Mouse (Mus musculus) hindbrain, embryonic 12.5 days (tissue): ENCODE data around the gene Ube3a. TPM values are rescaled to one million over a fixed set of nuclear protein-coding genes. Genes with fewer than 3 reads are reported as not detected.

Source experiments
- ATAC-seq: fragments of 200-750 bp; cut with Nextera tagmentation; 2 replicates; pipeline ENCODE4 v1.8.0; 2017; ENCODE audit warnings: moderate TSS enrichment; ENCODE audit not compliant: low FRiP score
- H3K27ac ChIP-seq: fragments of 300-500 bp; sonication (generic); 2 replicates; pipeline ENCODE4 v1.5.1; 2016; ENCODE audit warnings: mild to moderate bottlenecking
- H3K27me3 ChIP-seq: fragments of 300-500 bp; sonication (generic); 2 replicates; pipeline ENCODE4 v1.6.1; 2016; ENCODE audit warnings: mild to moderate bottlenecking
- H3K36me3 ChIP-seq: fragments of 300-500 bp; sonication (generic); 2 replicates; pipeline ENCODE4 v1.6.1; 2016; ENCODE audit warnings: mild to moderate bottlenecking
- H3K4me1 ChIP-seq: fragments of 300-500 bp; sonication (generic); 2 replicates; pipeline ENCODE4 v1.6.1; 2016
- H3K4me2 ChIP-seq: fragments of 300-500 bp; sonication (generic); replicated peaks from 2 replicates; pipeline ENCODE4 v1.6.1; 2016; ENCODE audit warnings: mild to moderate bottlenecking
- H3K4me3 ChIP-seq: fragments of 300-500 bp; sonication (generic); 2 replicates; pipeline ENCODE4 v1.5.1; 2016; ENCODE audit warnings: mild to moderate bottlenecking
- H3K9ac ChIP-seq: fragments of 300-500 bp; sonication (generic); 2 replicates; pipeline ENCODE4 v1.6.1; 2016; ENCODE audit warnings: mild to moderate bottlenecking, moderate library complexity
- H3K9me3 ChIP-seq: fragments of 300-500 bp; sonication (generic); replicated peaks from 2 replicates; pipeline ENCODE4 v1.6.1; 2016; ENCODE audit warnings: mild to moderate bottlenecking
- WGBS: fragments of 180-500 bp; shearing (Covaris S2); methylation state at CpG from one replicate; pipeline ENCODE4 v1.1.7; 2016; 5-methylcytosine and 5-hydroxymethylcytosine counted together
- polyA plus RNA-seq: library from polyadenylated mRNA; unstranded; fragments of >200 nt; fragmentation: Nextera tagmentation; extraction: Ambion mirVana; gene quantifications from 2 replicates; pipeline ENCODE4 v1.2.1, GENCODE M21; 2016

The Ube3a gene
- 190 and 218 TPM in 2 replicates for polyA plus RNA-seq

- ATAC-seq = peak; percentile 98
- Histone ChIP-seq H3K4me3 (peak within 1 kb of the TSS; percentile 78), H3K36me3 (no peaks in the 10 kb centered on the region), H3K27me3 (no peaks in the 10 kb centered on the region), H3K9ac (peak within 1 kb of the TSS; percentile 97), H3K9me3 (no peaks in the 10 kb centered on the region), H3K4me2 (peak within 1 kb of the TSS; percentile 62), H3K27ac (peak within 1 kb of the TSS; percentile 99), H3K4me1 (peaks cover 12% of the 10 kb centered on the region; the same call in 1 of the 2 replicates)
- WGBS = 1% methylated on average over 50 of the region's 50 CpGs
These were observed at the start of gene Ube3a for GRCm38 (mm10) chr7:59228045-59228865. TSS of gene Ube3a (plus strand) at chr7:59228750.

GRCm38 (mm10) chr7:59192831-59193230 is 35.7 kb upstream of the Ube3a start:
- Histone ChIP-seq H3K4me3 (no peak overlapping the region), H3K27me3 (no peaks in the 10 kb centered on the region)

GRCm38 (mm10) chr7:59214911-59215310 is 13.6 kb upstream of the Ube3a start:
- Histone ChIP-seq H3K27me3 (no peaks in the 10 kb centered on the region), H3K36me3 (no peaks in the 10 kb centered on the region), H3K27ac (no peak overlapping the region), H3K4me2 (no peak overlapping the region), H3K4me1 (no peaks in the 10 kb centered on the region), H3K9ac (no peak overlapping the region), H3K9me3 (no peaks in the 10 kb centered on the region; the same call in 1 of the 2 replicates), H3K4me3 (no peak overlapping the region)
- 83% methylated on average over 1 of the region's 1 CpGs for WGBS
- no peak for ATAC-seq

More at GRCm38 (mm10) chr7:59192831-59193230, 35.7 kb upstream of the Ube3a start:
- no peak overlapping the region for H3K27ac ChIP-seq
- H3K4me2 ChIP-seq = no peak overlapping the region
- no peaks in the 10 kb centered on the region for H3K4me1 ChIP-seq
- H3K36me3 ChIP-seq = no peaks in the 10 kb centered on the region
- no peak overlapping the region for H3K9ac ChIP-seq
- no peak for ATAC-seq
- no peaks in the 10 kb centered on the region for H3K9me3 ChIP-seq

- H3K27me3 ChIP-seq = no peaks in the 10 kb centered on the region
- no peaks in the 10 kb centered on the region for H3K36me3 ChIP-seq
- H3K4me1 ChIP-seq = no peaks in the 10 kb centered on the region
- H3K9ac ChIP-seq = no peak overlapping the region
- no peak overlapping the region for H3K4me2 ChIP-seq
- H3K4me3 ChIP-seq = no peak overlapping the region
- H3K9me3 ChIP-seq = no peaks in the 10 kb centered on the region
- 81% methylated on average over 1 of the region's 1 CpGs for WGBS
- no peak overlapping the region for H3K27ac ChIP-seq
- no peak for ATAC-seq
These were observed 7.3 kb upstream of the Ube3a start for GRCm38 (mm10) chr7:59221244-59221643.

- WGBS = 0% methylated on average over 39 of the region's 39 CpGs
- H3K4me2 ChIP-seq = peak overlapping the region; percentile 62
These were observed 274 bp downstream of the Ube3a start for GRCm38 (mm10) chr7:59228866-59229182.

GRCm38 (mm10) chr7:59229183-59229911 is 797 bp downstream of the Ube3a start:
- Histone ChIP-seq H3K27ac (peak overlapping the region; percentile 99), H3K27me3 (no peaks in the 10 kb centered on the region), H3K9ac (peak overlapping the region; percentile 97), H3K4me2 (peak overlapping the region; percentile 62), H3K4me3 (peak overlapping the region; percentile 78), H3K9me3 (no peaks in the 10 kb centered on the region), H3K4me1 (peaks cover 12% of the 10 kb centered on the region; the same call in 1 of the 2 replicates), H3K36me3 (no peaks in the 10 kb centered on the region)
- peak; percentile 65 for ATAC-seq
- under 1% methylated on average over 51 of the region's 52 CpGs for WGBS

More at GRCm38 (mm10) chr7:59228866-59229182, 274 bp downstream of the Ube3a start:
- Histone ChIP-seq H3K36me3 (no peaks in the 10 kb centered on the region), H3K9me3 (no peaks in the 10 kb centered on the region), H3K4me3 (peak overlapping the region; percentile 78), H3K27ac (peak overlapping the region; percentile 99), H3K4me1 (peaks cover 12% of the 10 kb centered on the region; the same call in 1 of the 2 replicates), H3K27me3 (no peaks in the 10 kb centered on the region), H3K9ac (peak overlapping the region; percentile 97)
- ATAC-seq = peak; percentile 83

- Histone ChIP-seq H3K4me2 (peak overlapping the region; percentile 62), H3K27me3 (no peaks in the 10 kb centered on the region), H3K9ac (peak overlapping the region; percentile 97), H3K36me3 (no peaks in the 10 kb centered on the region), H3K9me3 (no peaks in the 10 kb centered on the region), H3K4me3 (peak overlapping the region; percentile 78), H3K27ac (no peak overlapping the region), H3K4me1 (peaks cover 12% of the 10 kb centered on the region; the same call in 1 of the 2 replicates)
- 53% methylated on average over 4 of the region's 4 CpGs for WGBS
- no peak for ATAC-seq
These were observed 1.8 kb downstream of the Ube3a start for GRCm38 (mm10) chr7:59230304-59230703.

GRCm38 (mm10) chr7:59230768-59231167 is 2.2 kb downstream of the Ube3a start:
- H3K27ac ChIP-seq = no peak overlapping the region
- no peaks in the 10 kb centered on the region for H3K27me3 ChIP-seq
- no peaks in the 10 kb centered on the region for H3K36me3 ChIP-seq
- peak overlapping the region; percentile 62 for H3K4me2 ChIP-seq
- WGBS = 67% methylated on average over 5 of the region's 5 CpGs
- H3K4me3 ChIP-seq = peak overlapping the region; percentile 78
- H3K9ac ChIP-seq = peak overlapping the region; percentile 97; the same call in 1 of the 2 replicates
- no peak for ATAC-seq
- peaks cover 12% of the 10 kb centered on the region; the same call in 1 of the 2 replicates for H3K4me1 ChIP-seq
- H3K9me3 ChIP-seq = no peaks in the 10 kb centered on the region

GRCm38 (mm10) chr7:59231960-59232359 is 3.4 kb downstream of the Ube3a start:
- H3K4me3 ChIP-seq = no peak overlapping the region
- no peaks in the 10 kb centered on the region for H3K36me3 ChIP-seq
- no peaks in the 10 kb centered on the region for H3K27me3 ChIP-seq
- H3K27ac ChIP-seq = no peak overlapping the region
- ATAC-seq = no peak
- peaks cover 12% of the 10 kb centered on the region; the same call in 1 of the 2 replicates for H3K4me1 ChIP-seq
- 89% methylated on average over 1 of the region's 1 CpGs for WGBS
- no peaks in the 10 kb centered on the region for H3K9me3 ChIP-seq
- H3K4me2 ChIP-seq = peak overlapping the region; percentile 31
- H3K9ac ChIP-seq = no peak overlapping the region

GRCm38 (mm10) chr7:59234773-59235401 is 6.3 kb downstream of the Ube3a start:
- ATAC-seq = no peak
- H3K27ac ChIP-seq = no peak overlapping the region
- H3K27me3 ChIP-seq = no peaks in the 10 kb centered on the region
- no peak overlapping the region for H3K9ac ChIP-seq
- no peaks in the 10 kb centered on the region for H3K9me3 ChIP-seq
- whole genome bisulfite sequencing = 94% methylated on average over 8 of the region's 8 CpGs
- no peak overlapping the region for H3K4me3 ChIP-seq
- H3K4me2 ChIP-seq = no peak overlapping the region
- H3K4me1 ChIP-seq = peaks cover 12% of the 10 kb centered on the region; the same call in 1 of the 2 replicates
- H3K36me3 ChIP-seq = no peaks in the 10 kb centered on the region

- WGBS = 75% methylated on average over 3 of the region's 3 CpGs
- Histone ChIP-seq H3K27me3 (no peaks in the 10 kb centered on the region), H3K4me2 (no peak overlapping the region), H3K9ac (no peak overlapping the region), H3K36me3 (no peaks in the 10 kb centered on the region), H3K27ac (no peak overlapping the region), H3K4me1 (no peaks in the 10 kb centered on the region), H3K4me3 (no peak overlapping the region), H3K9me3 (no peaks in the 10 kb centered on the region)
- ATAC-seq = no peak
These were observed 14.7 kb downstream of the Ube3a start for GRCm38 (mm10) chr7:59243257-59243656.

- H3K27me3 ChIP-seq = no peaks in the 10 kb centered on the region
- no peak overlapping the region for H3K4me2 ChIP-seq
- 92% methylated on average over 2 of the region's 2 CpGs for WGBS
- H3K4me1 ChIP-seq = no peaks in the 10 kb centered on the region
- H3K36me3 ChIP-seq = peaks cover 3% of the 10 kb centered on the region; the same call in 1 of the 2 replicates
- no peak overlapping the region for H3K9ac ChIP-seq
- ATAC-seq = no peak
- no peak overlapping the region for H3K4me3 ChIP-seq
- no peaks in the 10 kb centered on the region for H3K9me3 ChIP-seq
- no peak overlapping the region for H3K27ac ChIP-seq
These were observed 17.0 kb downstream of the Ube3a start for GRCm38 (mm10) chr7:59245541-59245940.
